Mouse (Mus musculus): ENCODE measurements around the gene Wwc1. TPM values are rescaled to one million over a fixed set of nuclear protein-coding genes. Genes with fewer than 3 reads are reported as not detected.

The Wwc1 gene
- polyA plus RNA-seq, 1 experiment from 2014 or later: 13.2 TPM

GRCm38 (mm10) chr11:35970806-35971705 lies 9.3 kb downstream of the Wwc1 start:
- H3K4me2 ChIP-seq: no peak overlapping the region
- no peaks in the 10 kb centered on the region for H3K27me3 ChIP-seq (replicated peaks)
- no peaks in the 10 kb centered on the region for H3K9me3 ChIP-seq
- H3K4me1 ChIP-seq: peaks cover 18% of the 10 kb centered on the region
- no peak for ATAC-seq (replicated peaks)
- WGBS: 89% methylated on average over 19 of the region's 19 CpGs
- H3K9ac ChIP-seq: no peak overlapping the region
- H3K27ac ChIP-seq: no peak overlapping the region
- H3K4me3 ChIP-seq: no peak overlapping the region
- no peaks in the 10 kb centered on the region for H3K36me3 ChIP-seq (replicated peaks)

DNA sequence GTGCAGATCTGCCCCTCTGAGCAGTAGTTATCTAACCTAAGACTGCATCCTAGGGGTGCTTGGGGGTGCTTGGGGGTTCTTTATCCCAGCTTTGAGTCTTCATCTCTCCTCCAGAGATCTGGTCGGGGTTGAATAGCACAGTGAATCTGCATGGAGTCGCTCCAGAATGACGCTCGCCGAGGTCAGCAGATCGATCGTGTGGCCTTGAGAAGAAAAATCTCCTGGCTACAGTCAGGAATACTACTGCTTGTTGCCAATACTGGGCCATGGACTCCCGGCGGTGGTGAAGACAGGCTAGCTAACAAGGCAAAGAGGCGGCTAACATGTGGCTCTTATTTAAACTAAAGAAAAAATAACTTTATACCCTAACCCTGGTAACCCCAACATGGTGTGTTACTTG lies 12.0 kb downstream of the Wwc1 start:
- no peak overlapping the region for H3K27ac ChIP-seq
- no peak for ATAC-seq (replicated peaks)
- no peak overlapping the region for H3K9ac ChIP-seq
- no peak overlapping the region for H3K4me2 ChIP-seq
- no peaks in the 10 kb centered on the region for H3K9me3 ChIP-seq
- no peak overlapping the region for H3K4me3 ChIP-seq
- no peaks in the 10 kb centered on the region for H3K36me3 ChIP-seq (replicated peaks)
- 95% methylated on average over 10 of the region's 10 CpGs for WGBS
- peaks cover 14% of the 10 kb centered on the region for H3K4me1 ChIP-seq
- H3K27me3 ChIP-seq (replicated peaks): no peaks in the 10 kb centered on the region

DNA sequence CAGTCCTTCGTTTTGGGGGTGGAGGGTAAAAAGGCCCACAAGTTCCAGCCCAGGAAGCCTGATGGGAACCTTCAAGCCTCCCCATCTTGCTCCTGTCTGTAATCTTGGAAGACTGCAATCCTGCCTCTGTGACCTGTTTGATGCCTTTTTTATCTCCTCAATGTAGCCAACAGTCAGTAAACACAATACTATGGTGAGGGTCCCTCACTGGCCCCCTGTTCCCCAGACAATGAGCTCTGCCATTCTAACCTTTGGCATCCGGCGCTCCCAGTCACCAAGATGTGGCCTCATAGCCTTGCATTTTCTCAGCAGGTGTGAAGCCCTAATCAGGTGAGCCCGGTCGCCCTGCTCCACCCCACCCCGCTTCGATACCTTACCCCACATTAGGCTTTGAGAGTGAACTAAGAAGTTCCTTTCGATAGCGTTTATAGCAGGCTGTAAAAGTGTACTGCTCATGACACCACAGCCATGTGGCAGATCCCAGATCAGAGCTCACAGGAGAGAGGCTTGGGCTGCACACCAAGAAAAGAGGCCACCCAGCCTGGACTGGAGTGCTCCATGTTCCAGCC lies 16.3 kb downstream of the Wwc1 start:
- ATAC-seq (replicated peaks): no peak
- Histone ChIP-seq H3K4me2 (no peak overlapping the region), H3K27me3 (replicated peaks) (no peaks in the 10 kb centered on the region), H3K9ac (no peak overlapping the region), H3K9me3 (no peaks in the 10 kb centered on the region), H3K36me3 (replicated peaks) (no peaks in the 10 kb centered on the region), H3K4me1 (0 out of 2 replicates have a peak, but pooled peaks cover 7% of the 10 kb centered on the region), H3K4me3 (no peak overlapping the region), H3K27ac (no peak overlapping the region)
- 85% methylated on average over 9 of the region's 9 CpGs for WGBS

DNA sequence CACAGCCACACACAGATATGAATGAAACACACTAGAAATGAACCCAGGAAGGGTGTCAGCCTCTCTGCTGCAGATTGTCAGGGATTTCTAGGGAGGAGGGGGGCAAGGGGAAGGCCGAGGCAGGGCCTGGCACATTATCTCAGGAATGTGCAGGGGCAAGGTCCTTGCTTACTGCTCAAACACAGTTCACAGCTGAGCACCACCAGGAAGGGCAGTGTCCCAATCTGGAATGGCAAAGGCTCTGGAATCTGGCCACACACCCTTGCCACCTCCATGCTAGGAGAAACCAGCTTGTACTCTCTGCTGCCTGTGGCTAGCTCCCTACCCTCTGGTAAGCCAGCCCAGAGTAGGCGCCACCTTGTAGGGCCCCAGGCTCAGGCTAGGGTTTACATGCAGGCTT lies 16.8 kb downstream of the Wwc1 start:
- ATAC-seq (replicated peaks): no peak
- WGBS: 65% methylated on average over 2 of the region's 2 CpGs
- Histone ChIP-seq H3K4me3 (no peak overlapping the region), H3K4me1 (0 out of 2 replicates have a peak, but pooled peaks cover 7% of the 10 kb centered on the region), H3K9me3 (no peaks in the 10 kb centered on the region), H3K27ac (no peak overlapping the region), H3K4me2 (no peak overlapping the region), H3K27me3 (replicated peaks) (no peaks in the 10 kb centered on the region), H3K9ac (no peak overlapping the region), H3K36me3 (replicated peaks) (no peaks in the 10 kb centered on the region)

DNA sequence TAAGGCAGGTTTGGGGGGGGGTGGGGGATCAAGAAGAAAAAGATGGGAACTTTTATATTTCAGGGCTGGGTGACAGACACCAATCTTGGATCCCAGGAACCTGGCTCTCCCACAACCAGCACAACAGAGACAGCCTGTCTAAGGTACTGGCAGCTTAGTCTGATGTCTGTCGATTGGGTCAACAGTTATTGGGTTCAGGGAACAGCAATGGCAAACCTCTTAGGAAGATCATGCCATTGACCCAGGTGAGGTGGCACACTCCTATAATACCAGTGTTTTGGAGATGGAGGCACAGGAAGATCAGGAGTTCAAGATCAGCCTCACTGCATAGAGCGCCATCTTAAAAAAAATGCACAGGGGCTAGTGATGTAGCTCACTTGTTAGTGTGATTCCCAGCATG lies 17.9 kb downstream of the Wwc1 start:
- 93% methylated on average over 2 of the region's 2 CpGs for WGBS
- no peaks in the 10 kb centered on the region for H3K9me3 ChIP-seq
- H3K4me2 ChIP-seq: no peak overlapping the region
- H3K27me3 ChIP-seq (replicated peaks): no peaks in the 10 kb centered on the region
- H3K36me3 ChIP-seq (replicated peaks): no peaks in the 10 kb centered on the region
- no peak for ATAC-seq (replicated peaks)
- H3K4me3 ChIP-seq: no peak overlapping the region
- 0 out of 2 replicates have a peak, but pooled peaks cover 7% of the 10 kb centered on the region for H3K4me1 ChIP-seq
- H3K27ac ChIP-seq: no peak overlapping the region
- H3K9ac ChIP-seq: no peak overlapping the region

GRCm38 (mm10) chr11:35959270-35959669 lies 21.1 kb downstream of the Wwc1 start:
- Histone ChIP-seq H3K36me3 (replicated peaks) (no peaks in the 10 kb centered on the region), H3K9ac (no peak overlapping the region), H3K9me3 (no peaks in the 10 kb centered on the region), H3K4me1 (0 out of 2 replicates have a peak, but pooled peaks cover 7% of the 10 kb centered on the region), H3K4me2 (no peak overlapping the region), H3K4me3 (no peak overlapping the region), H3K27ac (no peak overlapping the region), H3K27me3 (replicated peaks) (no peaks in the 10 kb centered on the region)
- WGBS: 95% methylated on average over 3 of the region's 3 CpGs
- no peak for ATAC-seq (replicated peaks)

GRCm38 (mm10) chr11:35955572-35955971 lies 24.8 kb downstream of the Wwc1 start:
- Histone ChIP-seq H3K4me2 (no peak overlapping the region), H3K27ac (no peak overlapping the region), H3K27me3 (replicated peaks) (no peaks in the 10 kb centered on the region), H3K4me3 (no peak overlapping the region), H3K9ac (no peak overlapping the region), H3K4me1 (0 out of 2 replicates have a peak, but pooled peaks cover 3% of the 10 kb centered on the region), H3K36me3 (replicated peaks) (no peaks in the 10 kb centered on the region), H3K9me3 (no peaks in the 10 kb centered on the region)
- 82% methylated on average over 3 of the region's 3 CpGs for WGBS
- no peak for ATAC-seq (replicated peaks)

GRCm38 (mm10) chr11:35953179-35953578 lies 27.1 kb downstream of the Wwc1 start:
- Histone ChIP-seq H3K27me3 (replicated peaks) (no peaks in the 10 kb centered on the region), H3K4me2 (no peak overlapping the region), H3K4me3 (no peak overlapping the region), H3K9me3 (no peaks in the 10 kb centered on the region), H3K27ac (no peak overlapping the region), H3K9ac (no peak overlapping the region), H3K36me3 (replicated peaks) (no peaks in the 10 kb centered on the region), H3K4me1 (no peaks in the 10 kb centered on the region)
- ATAC-seq (replicated peaks): no peak
- 91% methylated on average over 4 of the region's 4 CpGs for WGBS

GRCm38 (mm10) chr11:35951727-35952065 lies 28.6 kb downstream of the Wwc1 start:
- Histone ChIP-seq H3K27me3 (replicated peaks) (no peaks in the 10 kb centered on the region), H3K27ac (no peak overlapping the region), H3K4me2 (no peak overlapping the region), H3K4me3 (no peak overlapping the region), H3K9ac (no peak overlapping the region), H3K9me3 (no peaks in the 10 kb centered on the region), H3K36me3 (replicated peaks) (no peaks in the 10 kb centered on the region), H3K4me1 (no peaks in the 10 kb centered on the region)
- ATAC-seq (replicated peaks): no peak
- WGBS: 62% methylated on average over 4 of the region's 4 CpGs

DNA sequence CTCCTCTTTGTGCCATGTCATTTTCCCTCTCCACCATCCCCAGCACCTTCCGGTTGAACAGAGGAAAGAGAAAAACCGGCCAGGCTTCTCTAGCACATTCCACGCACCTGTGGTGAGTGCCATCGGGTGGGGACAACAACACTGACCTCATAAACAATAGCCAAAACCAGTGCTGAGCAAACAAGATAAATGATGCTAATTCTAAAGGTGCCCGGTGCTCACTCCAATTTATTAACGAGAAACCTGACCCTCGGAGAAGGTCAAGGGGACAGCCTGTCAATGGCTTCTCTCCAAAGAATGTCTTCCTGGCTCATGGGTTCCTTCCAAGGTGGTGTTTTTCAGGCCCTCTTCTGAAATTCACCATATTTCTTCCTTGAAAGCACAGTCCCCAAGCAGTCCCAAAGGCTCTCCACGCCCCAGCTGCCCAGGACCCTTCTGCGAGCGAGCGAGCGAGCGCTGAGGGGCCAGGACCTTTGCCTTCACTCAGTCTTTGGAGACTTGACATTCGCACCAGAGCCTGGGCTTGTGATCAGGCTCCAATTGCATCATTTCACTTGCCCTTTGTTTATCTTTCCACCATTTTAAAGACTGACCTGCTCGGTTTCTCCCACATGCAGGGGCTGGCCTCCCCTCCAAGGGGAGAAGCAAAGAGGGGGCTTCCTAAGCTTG lies 29.1 kb downstream of the Wwc1 start:
- Histone ChIP-seq H3K27ac (no peak overlapping the region), H3K4me1 (no peaks in the 10 kb centered on the region), H3K9me3 (no peaks in the 10 kb centered on the region), H3K27me3 (replicated peaks) (no peaks in the 10 kb centered on the region), H3K36me3 (replicated peaks) (no peaks in the 10 kb centered on the region), H3K4me3 (no peak overlapping the region), H3K4me2 (no peak overlapping the region), H3K9ac (no peak overlapping the region)
- 88% methylated on average over 15 of the region's 15 CpGs for WGBS
- no peak for ATAC-seq (replicated peaks)

GRCm38 (mm10) chr11:35950466-35950865 lies 29.9 kb downstream of the Wwc1 start:
- H3K9me3 ChIP-seq: no peaks in the 10 kb centered on the region
- WGBS: 87% methylated on average over 7 of the region's 7 CpGs
- no peak overlapping the region for H3K4me3 ChIP-seq
- H3K36me3 ChIP-seq (replicated peaks): no peaks in the 10 kb centered on the region
- H3K27me3 ChIP-seq (replicated peaks): no peaks in the 10 kb centered on the region
- H3K9ac ChIP-seq: no peak overlapping the region
- H3K27ac ChIP-seq: no peak overlapping the region
- H3K4me1 ChIP-seq: no peaks in the 10 kb centered on the region
- no peak for ATAC-seq (replicated peaks)
- no peak overlapping the region for H3K4me2 ChIP-seq

DNA sequence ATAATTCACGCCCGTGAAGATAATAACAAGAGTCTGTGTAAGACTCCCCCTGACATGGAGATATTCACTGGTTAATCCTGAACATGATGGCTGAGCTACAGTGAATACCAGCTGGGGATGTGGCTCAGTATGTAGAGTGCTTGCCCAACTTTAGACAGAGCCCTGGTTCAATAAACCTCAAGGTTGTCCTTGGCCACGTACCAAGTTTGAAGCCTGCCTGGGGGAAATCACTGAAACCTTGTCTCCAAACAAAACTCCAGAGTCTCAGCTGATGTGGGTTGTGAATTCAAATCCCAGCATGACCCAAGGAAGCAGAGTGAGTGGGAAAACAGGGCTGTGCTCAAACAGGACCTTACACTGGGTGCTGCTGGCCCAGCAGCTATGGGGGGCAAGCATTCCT lies 30.3 kb downstream of the Wwc1 start:
- Histone ChIP-seq H3K4me3 (no peak overlapping the region), H3K9ac (no peak overlapping the region), H3K36me3 (replicated peaks) (no peaks in the 10 kb centered on the region), H3K9me3 (no peaks in the 10 kb centered on the region), H3K4me1 (no peaks in the 10 kb centered on the region), H3K27ac (no peak overlapping the region), H3K4me2 (no peak overlapping the region), H3K27me3 (replicated peaks) (no peaks in the 10 kb centered on the region)
- no peak for ATAC-seq (replicated peaks)
- WGBS: 81% methylated on average over 3 of the region's 3 CpGs

All from midbrain, embryonic 15.5 days (tissue).